Mouse (Mus musculus) ES-E14 (cell line): Measurements from ENCODE around the gene Slc48a1.

Experiments
- CHD2 ChIP-seq: IDR thresholded peaks from 2 replicates; pipeline ENCODE4 v1.6.1; 2014; ENCODE audit warnings: mild to moderate bottlenecking, low read depth, low read length, inconsistent platforms
- HCFC1 ChIP-seq: IDR thresholded peaks from 2 replicates; pipeline ENCODE4 v1.6.1; 2012; ENCODE audit warnings: low read length, inconsistent platforms, borderline replicate concordance; ENCODE audit not compliant: insufficient read depth
- MAFK ChIP-seq: IDR thresholded peaks from 2 replicates; pipeline ENCODE4 v1.6.1; 2014; ENCODE audit warnings: mild to moderate bottlenecking, low read depth, low read length, inconsistent platforms; ENCODE audit not compliant: insufficient read depth
- ZC3H11A ChIP-seq: IDR thresholded peaks from 2 replicates; pipeline ENCODE4 v1.6.1; 2012; ENCODE audit warnings: low read depth, mild to moderate bottlenecking, inconsistent platforms, low read length, borderline replicate concordance
- ZNF384 ChIP-seq: IDR thresholded peaks from 2 replicates; pipeline ENCODE4 v1.6.1; 2012; ENCODE audit warnings: low read depth, low read length, inconsistent platforms

GRCm38 (mm10) chr15:97763256-97764049 is 14.9 kb upstream of the Slc48a1 start:
- TF ChIP-seq HCFC1 (no peak), CHD2 (no peak), MAFK (no peak), ZC3H11A (no peak), ZNF384 (no peak)
